Mouse (Mus musculus) v-Abl transformed pro-B cells (cell line): ENCODE measurements around the gene Nsd1.
"Not testable (repeated sequence)": the region's sequence is repeated elsewhere in the genome, so short reads cannot be mapped to it uniquely, and the experiment has no call there.

ENCODE experiments used
- in situ Hi-C, 2 experiments: fragments of 400-800 bp; cut with MboI; formaldehyde crosslinking; loops; one replicate each; pipeline ENCODE4 v1.15.1; 2025; ENCODE audit not compliant: unreplicated experiment in 2 of 2

Nsd1 gene

GRCm38 (mm10) chr13:55187062-55187461 lies 22.5 kb upstream of the Nsd1 start:
- in situ Hi-C loops = not testable (repeated sequence)

DNA sequence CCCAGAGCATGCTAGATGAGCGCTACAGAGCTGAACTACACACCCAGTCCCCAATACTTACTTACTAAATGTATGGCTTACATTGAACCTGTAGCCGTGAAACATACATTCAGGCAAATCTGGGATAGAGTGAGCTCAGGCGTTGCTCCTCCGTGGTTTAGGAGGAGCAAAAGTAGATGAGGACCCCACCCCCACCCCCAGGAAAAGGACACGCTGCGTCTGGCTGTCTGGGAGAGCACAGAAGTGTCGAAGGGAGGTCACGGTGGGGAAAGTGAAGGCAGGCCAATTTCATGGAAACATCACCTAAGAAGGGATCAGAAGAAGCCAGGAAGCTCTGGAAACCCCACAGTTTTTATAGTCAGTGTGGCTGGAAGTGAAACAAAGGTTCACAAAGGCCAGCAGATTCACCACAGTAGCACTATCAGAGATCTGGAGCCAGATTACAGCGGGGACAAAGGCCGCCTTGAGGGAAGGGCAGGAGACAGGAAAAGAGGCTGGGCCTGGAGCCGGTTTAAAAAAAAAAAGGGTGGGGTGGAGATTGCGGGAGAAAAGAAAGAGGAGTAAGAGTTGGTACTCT lies 20.0 kb upstream of the Nsd1 start:
- in situ Hi-C loops = no loop called here

GRCm38 (mm10) chr13:55190121-55190868 lies 19.3 kb upstream of the Nsd1 start:
- in situ Hi-C loops = no loop called here

DNA sequence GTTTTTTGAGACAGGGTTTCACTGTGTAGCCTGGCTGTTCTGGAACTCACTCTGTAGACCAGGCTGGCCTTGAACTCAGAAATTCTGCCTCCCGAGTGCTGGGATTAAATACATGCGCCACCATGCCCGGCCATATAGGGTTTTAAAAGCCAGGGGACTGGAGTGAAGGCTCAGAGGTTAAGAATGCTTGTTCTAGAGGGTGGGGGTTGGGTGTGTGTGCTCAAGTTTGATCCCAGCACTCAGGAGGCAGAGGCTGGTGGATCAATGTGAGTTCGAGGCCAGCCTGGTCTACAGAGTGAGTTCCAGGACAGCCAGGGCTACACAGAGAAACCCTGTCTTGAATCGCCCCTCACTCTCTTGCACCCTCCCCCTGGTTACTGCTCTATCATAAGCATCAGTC lies 18.0 kb upstream of the Nsd1 start:
- in situ Hi-C loops = no loop called here

- in situ Hi-C loops = not testable (repeated sequence)
Observed at GRCm38 (mm10) chr13:55202758-55203157, 6.8 kb upstream of the Nsd1 start.

DNA sequence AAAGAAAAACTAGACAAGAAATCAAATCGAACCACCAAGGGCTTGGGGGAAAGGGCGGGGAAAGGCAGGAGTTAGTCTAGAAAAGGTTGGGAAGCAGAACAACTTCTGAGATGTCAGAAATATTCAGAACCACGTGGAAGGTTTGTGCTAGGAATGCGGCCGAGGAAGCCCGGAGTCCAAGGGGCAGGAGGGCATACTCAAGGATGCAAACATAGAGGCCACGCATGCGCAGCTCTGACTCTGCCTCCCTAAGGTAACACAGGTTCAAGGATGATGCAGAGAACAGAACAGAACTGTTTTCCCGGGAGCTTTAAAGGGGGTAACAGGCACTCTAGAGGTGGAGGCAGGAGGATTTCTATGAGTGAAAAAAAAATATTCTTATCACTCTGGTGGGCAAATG lies 5.8 kb upstream of the Nsd1 start:
- in situ Hi-C loops = no loop called here

- in situ Hi-C loops = no loop called here
Observed at GRCm38 (mm10) chr13:55204667-55205389, 4.8 kb upstream of the Nsd1 start.

DNA sequence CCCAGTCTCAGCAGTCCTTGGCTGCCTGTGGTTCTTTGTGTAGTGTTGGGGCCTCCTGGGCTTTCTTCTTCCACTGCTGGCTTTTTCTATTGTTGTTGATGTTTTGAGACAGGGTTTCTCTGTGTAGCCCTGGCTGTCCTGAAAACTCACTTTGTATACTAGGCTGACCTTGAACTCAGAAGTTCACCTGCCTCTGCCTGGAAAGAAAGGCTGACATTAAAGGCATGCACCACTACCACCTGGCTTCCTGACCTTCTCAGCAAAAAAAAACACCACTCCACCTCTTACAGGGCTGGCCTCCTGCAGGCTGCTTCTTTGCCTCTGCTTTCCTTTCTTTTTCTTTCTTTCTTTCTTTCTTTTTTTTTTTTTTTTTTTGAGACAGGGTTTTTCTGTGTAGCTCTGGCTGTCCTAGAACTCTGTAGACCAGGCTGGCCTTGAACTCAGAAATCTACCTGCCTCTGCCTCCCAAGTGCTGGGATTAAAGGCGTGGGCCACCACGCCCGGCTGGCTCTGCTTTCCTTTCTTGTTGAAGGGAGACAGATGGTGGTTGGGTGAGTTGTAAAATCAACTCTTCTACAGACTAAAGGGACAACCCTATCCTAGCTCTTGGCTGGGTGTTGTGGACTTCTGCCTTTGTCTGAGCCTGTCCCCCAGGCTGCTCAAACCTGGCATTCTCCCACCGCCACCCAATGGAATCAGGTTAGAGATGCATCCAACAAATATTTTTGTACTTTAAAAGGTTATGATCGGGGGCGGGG lies 4.0 kb upstream of the Nsd1 start:
- in situ Hi-C loops = no loop called here

DNA sequence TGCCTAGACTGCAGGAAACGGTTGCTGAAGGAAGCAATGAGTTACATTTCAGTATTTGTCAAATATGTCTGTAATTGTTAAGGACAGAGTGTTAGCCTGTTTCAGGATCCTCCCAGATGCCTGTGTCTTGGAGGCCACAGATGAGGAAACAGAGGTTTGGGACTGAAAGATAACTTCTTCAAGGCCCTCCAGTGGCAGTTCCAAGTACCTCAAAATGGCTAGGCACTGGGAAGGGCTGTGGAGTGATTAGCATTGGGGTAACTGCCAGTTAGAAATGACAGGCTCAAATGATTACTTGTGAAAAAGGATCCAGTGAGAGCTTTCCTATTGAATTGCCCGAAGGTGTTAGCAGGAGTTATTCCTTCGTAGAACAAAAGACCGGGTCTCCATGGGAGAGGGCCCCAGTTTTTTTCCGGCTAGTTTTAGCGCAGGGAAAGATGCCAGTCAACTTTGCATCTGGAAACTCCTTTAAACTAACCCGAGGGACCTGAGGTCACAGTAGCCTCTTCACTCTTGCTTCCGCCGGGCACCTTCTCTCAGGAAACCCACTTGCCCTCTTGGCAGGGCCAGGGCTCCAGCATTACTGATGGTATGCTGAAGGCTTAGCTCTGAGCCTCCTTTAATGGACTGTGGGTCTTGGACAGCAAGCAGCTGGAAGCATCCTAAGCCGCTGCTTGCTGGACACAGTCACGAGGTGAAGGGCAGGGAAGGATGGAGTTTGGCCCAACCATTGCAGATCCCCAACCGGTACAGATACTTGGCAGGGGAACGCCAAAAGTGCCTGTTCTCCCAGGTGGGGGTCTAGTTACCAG lies 539 bp upstream of the Nsd1 start:
- in situ Hi-C loops = no loop called here

- in situ Hi-C loops = no loop called here
Observed at GRCm38 (mm10) chr13:55210193-55210970, 800 bp downstream of the Nsd1 start.

DNA sequence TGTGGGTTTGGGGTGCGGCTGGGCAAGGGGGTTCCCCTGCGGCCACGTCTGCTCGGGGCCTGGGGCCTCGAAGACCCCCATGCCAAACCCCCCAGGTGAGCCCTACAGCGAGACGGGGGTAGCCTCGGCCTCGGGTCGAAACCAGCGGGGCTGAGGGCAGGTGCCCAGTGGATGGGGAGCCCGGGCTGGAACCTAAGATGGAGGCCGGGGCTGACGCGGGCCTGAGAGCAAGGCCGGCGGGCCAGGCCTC lies 1.3 kb downstream of the Nsd1 start:
- in situ Hi-C loops = no loop called here

DNA sequence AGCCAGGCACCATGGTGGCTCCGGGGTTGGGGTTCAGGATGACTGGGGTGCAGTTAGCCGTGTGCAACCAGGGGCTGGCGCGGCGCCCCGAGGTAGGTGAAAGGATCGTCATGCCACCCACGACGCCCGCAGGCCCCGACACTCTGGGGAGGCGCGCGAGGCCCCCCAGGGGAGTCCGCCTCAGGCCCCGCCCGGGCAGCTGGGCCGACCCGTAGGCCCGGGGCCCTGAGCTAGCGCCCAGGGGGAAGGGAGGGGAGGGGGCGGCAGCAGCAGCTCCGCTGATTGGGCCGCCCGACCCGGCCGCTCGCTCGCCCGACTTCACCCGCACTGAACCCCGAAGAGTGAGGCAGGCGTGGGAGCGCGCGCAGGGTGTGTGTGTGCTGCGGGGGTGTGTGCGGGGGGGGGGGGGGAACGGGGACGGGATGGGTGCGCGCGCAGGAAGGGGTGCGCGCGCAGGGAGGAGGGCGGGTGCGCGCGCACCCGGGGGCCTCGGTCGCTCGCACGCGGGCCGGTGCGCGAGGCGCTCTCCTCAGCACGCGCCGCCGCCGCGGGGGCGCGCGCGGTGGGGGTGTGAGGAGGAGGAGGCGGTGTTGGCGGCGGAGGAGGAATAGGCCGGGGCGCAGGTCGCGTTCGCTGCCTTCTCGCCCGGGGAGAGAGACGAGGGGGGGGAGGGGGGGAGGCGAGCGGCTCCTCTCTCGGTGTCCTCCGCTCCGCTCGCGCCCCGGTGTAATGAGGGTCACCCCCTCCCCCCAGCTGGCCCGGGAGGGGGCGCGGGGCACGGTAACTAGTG lies 1.8 kb downstream of the Nsd1 start:
- in situ Hi-C loops = no loop called here

- in situ Hi-C loops = no loop called here
Observed at GRCm38 (mm10) chr13:55212011-55212360, 2.4 kb downstream of the Nsd1 start.

- in situ Hi-C loops = no loop called here
Observed at GRCm38 (mm10) chr13:55212361-55213137, 3.0 kb downstream of the Nsd1 start.

DNA sequence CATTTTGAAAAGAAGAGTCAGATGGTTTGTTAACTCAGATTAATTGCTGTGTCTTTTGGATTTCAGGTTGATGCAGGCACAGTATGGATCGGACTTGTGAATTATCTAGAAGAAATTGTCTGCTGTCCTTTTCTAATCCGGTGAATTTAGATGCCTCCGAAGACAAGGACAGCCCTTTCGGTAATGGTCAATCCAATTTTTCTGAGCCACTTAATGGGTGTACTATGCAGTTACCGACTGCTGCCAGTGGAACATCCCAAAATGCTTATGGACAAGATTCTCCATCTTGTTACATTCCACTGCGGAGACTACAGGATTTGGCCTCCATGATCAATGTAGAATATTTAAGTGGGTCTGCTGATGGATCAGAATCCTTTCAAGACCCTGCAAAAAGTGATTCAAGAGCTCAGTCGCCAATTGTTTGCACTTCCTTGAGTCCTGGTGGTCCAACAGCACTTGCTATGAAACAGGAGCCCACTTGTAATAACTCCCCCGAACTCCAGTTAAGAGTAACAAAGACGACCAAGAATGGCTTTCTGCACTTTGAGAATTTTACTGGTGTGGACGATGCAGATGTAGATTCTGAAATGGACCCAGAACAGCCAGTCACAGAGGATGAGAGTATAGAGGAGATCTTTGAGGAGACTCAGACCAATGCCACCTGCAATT lies 3.7 kb downstream of the Nsd1 start:
- in situ Hi-C loops = no loop called here

DNA sequence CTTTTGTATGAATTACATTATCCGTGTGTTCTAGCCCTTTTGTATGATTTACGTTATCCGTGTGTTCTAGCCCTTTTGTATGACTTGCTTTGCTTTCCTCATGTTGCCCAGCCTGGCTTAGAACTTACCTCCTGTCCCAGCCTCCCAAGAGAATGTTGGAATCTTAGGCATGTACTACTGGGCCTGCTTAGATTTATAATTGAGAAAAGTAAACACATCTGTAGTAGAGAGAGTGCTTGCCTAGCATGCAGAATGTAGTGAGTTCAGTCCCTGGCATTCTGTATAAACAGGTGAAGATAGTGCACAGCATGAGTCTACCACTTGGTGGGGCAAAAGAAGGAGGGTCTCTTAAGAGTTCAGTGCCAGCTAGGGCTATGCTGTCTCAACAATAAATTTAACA lies 14.8 kb downstream of the Nsd1 start:
- in situ Hi-C loops = no loop called here

DNA sequence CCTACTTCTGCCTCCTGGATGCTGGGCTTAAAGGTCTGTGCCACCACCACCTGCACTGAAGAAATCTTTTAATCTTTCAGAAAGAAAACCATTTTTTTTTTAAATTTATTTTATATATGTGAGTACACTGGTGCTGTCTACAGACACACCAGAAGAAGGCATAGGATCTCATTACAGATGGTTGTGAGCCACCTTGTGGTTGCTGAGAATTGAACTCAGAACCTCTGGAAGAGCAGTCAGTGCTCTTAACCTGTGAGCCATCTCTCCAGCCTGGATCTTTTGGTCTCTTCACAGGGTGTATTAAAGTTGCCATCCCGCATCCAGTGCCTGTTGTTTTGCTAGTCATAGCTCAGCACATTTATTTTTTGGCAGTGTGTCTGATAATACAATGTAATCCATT lies 21.1 kb downstream of the Nsd1 start:
- in situ Hi-C loops = no loop called here

GRCm38 (mm10) chr13:55243205-55243604 lies 33.6 kb downstream of the Nsd1 start:
- in situ Hi-C loops = no loop called here
